Mouse (Mus musculus) NIH3T3 (cell line): ENCODE results near the gene AI182371.
A peak's percentile ranks its signal among the peaks of the same experiment; 100 is the strongest.

Experiments used
- DNase-seq: peaks from one replicate; pipeline ENCODE4 v3.0.0-alpha.2; 2012; ENCODE audit warnings: low read depth

Gene AI182371

DNA sequence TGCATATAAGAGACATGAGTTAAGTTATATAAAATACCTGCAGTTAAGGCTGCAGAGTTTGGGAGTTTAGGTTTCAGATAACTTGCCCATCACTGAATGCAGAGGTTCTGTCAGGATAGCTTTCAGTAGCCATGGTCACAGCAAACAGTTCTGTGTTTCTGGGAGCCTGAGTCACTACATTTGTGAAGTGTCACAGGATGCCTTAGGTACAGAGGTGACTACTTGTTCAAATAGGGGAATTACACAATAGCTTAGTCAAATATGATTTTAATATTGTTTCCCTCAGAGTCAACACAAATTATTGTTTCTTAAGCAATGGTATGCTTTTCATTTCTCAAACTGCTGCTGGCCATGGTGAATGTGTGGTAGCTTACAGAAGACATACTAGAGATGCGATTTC, 32.2 kb downstream of the AI182371 start:
- no peak for DNase-seq

DNA sequence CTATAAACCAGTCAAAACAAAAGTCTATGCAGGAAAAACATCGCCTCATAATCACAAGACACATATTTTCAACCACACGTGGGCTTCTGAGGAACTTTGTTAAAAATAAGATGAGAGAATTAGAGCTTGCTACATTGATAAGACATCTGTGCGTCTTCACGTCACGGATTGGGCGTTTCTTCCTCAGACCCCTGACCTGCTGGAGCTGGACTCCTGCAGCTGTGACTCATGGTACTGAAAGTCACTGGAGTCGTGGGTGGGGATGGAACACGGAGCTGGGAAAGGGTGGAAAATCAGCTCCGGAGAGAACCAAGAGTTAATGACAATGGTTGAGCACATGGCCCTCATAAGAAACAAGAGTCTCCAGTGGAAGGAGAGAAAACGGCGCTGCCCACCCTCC, 34.2 kb downstream of the AI182371 start:
- DNase-seq = no peak

DNA sequence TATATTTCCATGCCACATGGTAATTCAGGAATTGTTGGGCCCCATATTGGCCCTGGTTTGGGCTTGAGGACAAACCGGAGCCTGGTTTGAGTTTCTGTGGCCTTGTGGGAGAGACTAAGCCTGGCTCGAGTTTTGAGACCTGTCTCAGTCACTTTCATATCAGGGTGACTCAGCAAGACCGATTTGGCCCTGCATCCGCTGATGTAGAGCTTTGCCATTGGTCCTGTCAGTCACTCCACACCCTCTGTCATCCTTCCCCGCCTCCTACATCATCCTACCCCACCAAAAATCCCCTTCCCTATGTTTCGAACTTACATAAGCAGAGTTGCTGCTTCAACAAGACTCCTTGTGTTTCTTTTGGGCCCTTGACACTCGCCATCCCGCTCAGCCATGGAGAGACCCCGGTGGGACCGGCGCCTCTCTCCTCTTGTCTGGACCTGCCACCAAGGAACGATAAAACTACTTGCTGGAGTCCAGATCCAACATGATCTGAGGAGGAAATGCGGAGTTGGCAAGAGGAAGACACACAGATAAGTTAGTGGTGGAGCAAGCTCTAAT, 34.7 kb downstream of the AI182371 start:
- peak; percentile 16 for DNase-seq

DNA sequence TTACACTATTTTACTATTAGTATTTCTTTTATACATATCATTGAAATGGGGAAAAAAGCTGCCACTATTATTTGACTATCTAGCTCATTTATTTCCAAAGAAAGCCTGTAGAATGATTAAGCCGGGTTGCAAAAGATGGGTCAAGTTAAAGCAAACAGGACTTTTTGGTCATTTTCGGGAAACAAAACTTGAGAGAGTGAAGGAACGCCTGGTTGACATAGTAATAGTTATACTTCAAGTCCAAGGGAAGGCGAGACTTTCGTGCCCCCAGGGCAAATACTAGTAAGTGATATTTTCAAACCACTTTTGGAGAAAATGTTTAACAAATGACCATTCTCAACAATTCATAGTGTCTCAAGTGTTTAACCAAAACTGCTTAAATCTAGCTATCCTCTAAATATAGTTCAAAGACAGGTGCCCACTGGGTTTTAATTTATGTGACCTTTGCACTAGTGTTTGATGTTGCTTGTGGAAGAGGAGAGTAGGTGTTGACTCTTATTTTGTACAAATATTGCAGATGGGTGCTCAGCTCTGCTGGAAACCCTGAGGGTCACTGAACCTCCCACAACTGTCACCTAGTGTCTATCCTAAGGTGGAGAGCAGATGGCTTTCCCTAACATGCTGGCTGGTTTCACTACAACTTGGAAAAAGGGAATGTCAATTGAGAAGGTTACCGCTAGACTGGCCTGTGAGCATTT, 37.9 kb downstream of the AI182371 start:
- no peak for DNase-seq

DNA sequence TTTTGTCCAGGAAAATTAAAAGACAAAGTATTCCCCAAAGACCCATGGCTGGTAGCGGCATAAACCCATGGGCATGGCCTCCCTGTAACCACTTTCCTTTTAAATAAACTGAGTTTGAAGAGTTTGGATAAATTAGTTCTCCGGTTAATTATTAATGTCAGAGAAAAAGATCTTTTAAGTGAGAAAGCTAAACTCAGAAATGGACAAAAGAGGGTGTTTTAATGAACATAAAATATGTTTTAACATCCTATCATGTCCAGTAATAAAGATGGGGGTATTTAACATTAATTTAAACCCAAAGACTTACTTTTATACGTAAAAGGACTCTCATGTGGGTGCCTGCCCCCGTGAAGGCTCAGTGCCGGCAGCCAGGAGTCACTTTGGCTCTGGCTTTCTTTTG, 40.0 kb downstream of the AI182371 start, which contains the start of gene Hc:
TSS of gene Hc (minus strand) at position 101 of the 400 bp plus-strand sequence.
- DNase-seq = no peak

DNA sequence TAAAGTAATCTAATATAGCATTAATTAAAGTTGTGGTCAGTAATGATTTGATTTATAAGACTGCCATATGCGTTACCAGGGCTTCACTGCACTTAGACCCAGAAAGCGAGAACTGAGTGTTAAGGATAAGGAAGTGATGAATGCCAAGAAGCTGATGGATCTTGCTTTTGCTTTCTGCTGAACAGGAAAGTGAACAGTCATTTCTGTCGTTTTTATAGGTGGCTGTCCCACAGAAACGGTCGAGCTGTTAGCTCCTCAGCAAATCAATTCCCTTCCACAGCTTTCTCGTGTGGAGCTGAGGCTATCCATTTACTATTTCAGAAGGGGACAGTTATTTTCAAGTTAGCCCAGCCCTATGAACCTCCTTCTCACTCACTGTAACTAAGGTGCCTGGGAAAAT, 40.4 kb downstream of the AI182371 start:
- DNase-seq = no peak

DNA sequence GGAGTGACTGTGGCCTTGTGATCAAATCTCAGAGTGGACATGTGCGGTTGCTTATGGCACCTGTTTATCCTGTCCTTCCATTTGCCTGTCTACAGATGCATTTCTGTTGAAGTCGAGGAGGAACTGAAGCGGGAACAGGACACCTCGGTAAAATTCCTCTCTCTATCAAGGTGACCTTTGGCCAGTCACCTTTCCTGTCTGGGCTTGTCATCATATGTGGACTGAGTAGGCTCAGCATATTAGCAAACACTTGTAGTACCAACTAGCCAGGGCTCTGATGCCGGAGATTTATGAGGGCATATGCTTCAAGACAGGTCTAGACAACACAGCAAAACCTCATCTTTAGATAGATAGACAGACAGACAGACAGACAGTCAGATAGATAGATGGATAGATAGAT, 41.1 kb downstream of the AI182371 start:
- no peak for DNase-seq

DNA sequence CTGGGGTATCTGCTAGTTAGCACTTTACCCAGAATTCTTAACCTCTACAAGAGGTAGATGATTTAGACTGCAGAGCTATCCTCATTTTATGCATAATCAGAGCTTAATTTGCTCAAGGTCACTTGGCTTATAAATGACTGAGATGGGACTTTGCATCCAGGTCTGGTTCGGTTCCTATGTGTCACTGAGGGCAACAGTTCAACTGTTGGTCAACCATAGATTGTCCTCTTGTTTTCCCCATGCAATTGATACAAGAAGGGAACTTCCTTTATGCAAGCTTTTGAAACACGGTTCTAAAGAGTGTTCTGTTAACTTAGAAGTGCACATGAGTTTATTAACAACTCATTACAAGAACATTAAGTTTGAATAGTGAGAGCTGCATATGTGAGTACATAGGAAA, 43.0 kb downstream of the AI182371 start:
- no peak for DNase-seq

DNA sequence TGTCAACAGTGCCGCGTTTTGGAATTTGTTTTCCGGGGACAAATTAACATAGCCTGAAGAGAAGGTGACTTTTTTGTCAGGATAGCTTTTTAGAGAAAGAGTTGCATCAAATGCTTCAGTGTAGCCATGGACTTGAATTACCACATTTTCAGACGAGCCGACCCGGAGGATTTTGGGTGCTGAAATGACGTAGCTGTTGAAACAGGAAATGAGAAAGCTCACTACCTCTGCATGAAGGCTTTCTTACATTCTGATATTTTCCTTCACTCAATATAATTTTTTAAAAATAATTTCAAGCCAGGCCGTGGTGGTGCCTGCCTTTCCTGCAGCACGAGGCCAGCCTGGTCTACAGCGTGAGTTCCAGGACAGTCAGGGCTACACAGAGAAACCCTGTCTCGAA, 44.1 kb downstream of the AI182371 start:
- DNase-seq = no peak

DNA sequence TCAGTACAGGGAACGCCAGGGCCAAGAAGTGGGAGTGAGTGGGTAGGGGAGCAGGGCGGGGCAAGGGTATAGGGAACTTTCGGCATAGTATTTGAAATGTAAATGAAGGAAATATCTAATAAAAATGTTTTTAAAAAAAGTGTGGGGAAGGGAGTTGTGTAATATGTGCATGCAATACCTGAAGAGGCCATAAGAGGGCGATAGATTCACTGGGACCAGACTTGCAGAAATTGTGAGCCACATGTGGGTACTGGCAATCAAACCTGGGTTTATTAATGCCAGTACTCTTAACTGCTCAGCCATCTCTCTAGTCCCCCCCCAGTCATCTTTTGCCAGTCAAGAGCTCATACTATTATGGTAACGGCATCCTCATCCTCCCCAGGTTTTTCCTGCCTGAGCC, 52.5 kb downstream of the AI182371 start:
- peak; percentile 71 for DNase-seq

DNA sequence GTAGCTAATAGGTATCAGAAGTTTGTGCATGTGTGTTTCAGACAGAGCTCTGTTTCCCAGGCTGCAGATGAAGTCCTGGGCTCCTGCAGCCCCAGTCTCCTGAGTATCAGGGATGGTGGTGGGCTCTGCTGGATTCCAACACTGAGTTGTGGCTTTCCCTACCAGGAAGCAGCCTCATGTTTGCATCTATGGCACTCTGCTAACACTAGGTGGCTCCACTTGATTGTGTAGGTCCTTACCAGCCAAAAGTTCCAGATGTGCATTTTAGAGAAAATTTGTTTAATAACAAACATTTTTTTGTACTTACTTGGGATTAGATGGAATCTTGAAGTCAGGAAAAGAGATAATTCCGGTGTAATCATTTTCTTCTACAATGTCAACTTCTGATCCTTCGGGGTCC, 56.4 kb downstream of the AI182371 start:
- DNase-seq = peak; percentile 78

DNA sequence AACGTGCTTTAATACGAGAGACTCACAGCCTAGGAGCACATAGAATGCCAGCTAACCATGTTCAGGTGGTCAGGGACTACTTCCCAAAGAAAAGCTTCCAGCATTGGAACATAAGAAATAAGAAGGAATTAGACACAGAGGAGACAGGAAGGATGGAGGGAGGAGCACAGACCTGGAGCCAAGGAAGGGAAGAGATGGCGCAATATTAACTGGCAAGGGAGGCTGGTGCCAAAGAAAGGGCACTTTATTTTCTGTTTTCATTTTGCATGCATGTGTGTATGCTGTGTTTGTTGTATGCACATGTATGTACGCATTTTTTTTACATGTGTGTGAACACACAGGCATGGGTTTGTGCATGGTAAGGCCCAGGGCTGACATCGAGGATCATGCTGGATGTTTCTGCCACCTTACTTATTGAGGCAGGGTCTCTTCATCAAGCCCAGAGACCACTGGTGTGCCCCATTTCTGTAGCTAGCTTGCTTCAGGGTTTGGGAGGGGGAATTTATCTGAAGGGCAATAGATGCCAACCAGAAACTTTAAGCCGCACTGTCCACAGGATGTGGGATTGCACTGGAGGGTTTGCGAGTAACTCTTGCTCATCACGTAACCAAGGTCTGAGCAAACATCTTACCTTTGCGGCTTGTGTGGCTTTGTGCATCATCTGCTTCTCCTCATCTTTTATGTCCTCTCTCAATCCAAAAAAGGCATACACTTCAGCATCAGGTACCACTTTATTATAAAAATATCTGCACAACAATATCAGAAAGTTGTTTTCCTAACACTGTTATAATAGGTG, 62.6 kb downstream of the AI182371 start:
- peak; percentile 11 for DNase-seq
